23 mouse cellular contexts compared by ENCODE assay signal in the genomic region with DNA sequence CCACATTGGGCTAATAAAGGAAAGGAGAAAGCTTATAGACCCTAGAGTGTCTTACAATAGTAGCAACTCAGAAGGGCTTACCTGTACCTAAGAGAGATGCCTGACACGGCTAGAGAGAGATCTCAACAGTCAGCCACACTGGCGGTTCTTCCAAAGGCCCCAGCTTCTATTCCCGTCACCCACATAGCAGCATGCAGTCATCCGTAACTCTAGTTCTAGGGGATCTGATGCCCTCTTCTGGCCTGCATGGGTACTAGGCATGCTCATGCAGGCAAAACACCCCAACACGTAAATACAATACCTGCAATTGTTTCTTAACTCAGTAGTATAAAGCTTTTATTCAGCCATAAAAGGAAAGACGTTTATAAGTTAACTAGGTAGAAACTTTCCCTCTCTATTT. TPM values are rescaled to one million over a fixed set of nuclear protein-coding genes. Genes with fewer than 3 reads are reported as not detected.
DNase-seq lines count a peak whose midpoint lies in the region; ATAC-seq and TF ChIP-seq lines count a peak whose summit lies in the region.
"Had no signal": no experiment of that assay in that cellular context is flagged by ENCODE, and none has a peak within 500 bp of the region (broad histone marks: within the 10 kb centered on the region; RNA-seq: fewer than 3 reads in every experiment).

No protein-coding gene starts in this region.

- H3K36me3 ChIP-seq in midbrain, postnatal 0 days (ENCODE audit: insufficient read depth, low read length), result peaks cover 22% of the 10 kb centered on the region
- peaks cover 72% of the 10 kb centered on the region for H3K36me3 ChIP-seq in midbrain, embryonic 10.5 days

- DNase-seq in gastrocnemius, adult 2 months, result no peak
- DNase-seq in gastrocnemius, adult 8-10 months (ENCODE audit: low spot score in 2 of 2), result no peak
- DNase-seq in layer of hippocampus, adult 2 months (ENCODE audit: low spot score in 2 of 2), result no peak
- DNase-seq in layer of hippocampus, adult 18-20 months (ENCODE audit: low spot score in 2 of 2), result no peak
- DNase-seq in midbrain, postnatal 0 days (ENCODE audit: low spot score), result no peak
- DNase-seq in midbrain, embryonic 10.5 days (ENCODE audit: low spot score), result no peak
- DNase-seq in ovary, adult 18-20 months (ENCODE audit: low spot score), result no peak
- no peak for DNase-seq in spleen, adult 18-20 months
- DNase-seq: adrenal gland, postnatal 25 days; cerebellum, adult 9-11 months; gastrocnemius, postnatal 25 days; heart, adult 18-20 months; kidney, postnatal 4 days; lung, adult 2 months; right cerebral cortex, postnatal 14 days had no signal

- H3K9ac ChIP-seq in midbrain, postnatal 0 days (replicated peaks; ENCODE audit: low read length, poor library complexity, severe bottlenecking), result no peak overlapping the region
- H3K9ac ChIP-seq: hindbrain, embryonic 12.5 days; limb, embryonic 12.5 days; liver, embryonic 12.5 days; midbrain, embryonic 12.5 days had no signal

- H3K27me3 ChIP-seq in midbrain, postnatal 0 days (ENCODE audit: insufficient read depth, low read length), result no peaks in the 10 kb centered on the region
- H3K27me3 ChIP-seq in midbrain, embryonic 10.5 days (ENCODE audit: low read depth, poor library complexity, severe bottlenecking), result no peaks in the 10 kb centered on the region
- H3K27me3 ChIP-seq: hindbrain, embryonic 12.5 days; limb, embryonic 12.5 days; liver, embryonic 12.5 days; midbrain, embryonic 12.5 days had no signal

- H3K4me3 ChIP-seq in gastrocnemius, adult 2 months, result no peak overlapping the region
- no peak overlapping the region for H3K4me3 ChIP-seq in layer of hippocampus, adult 2 months
- no peak overlapping the region for H3K4me3 ChIP-seq in midbrain, postnatal 0 days (ENCODE audit: low read depth, low read length)
- H3K4me3 ChIP-seq in midbrain, embryonic 10.5 days, result no peak overlapping the region
- H3K4me3 ChIP-seq: forebrain, embryonic 10.5 days; hindbrain, embryonic 12.5 days; limb, embryonic 12.5 days; liver, embryonic 12.5 days; midbrain, embryonic 12.5 days had no signal

- 90% methylated on average over 6 of the region's 6 CpGs for WGBS in midbrain, postnatal 0 days
- 92% methylated on average over 6 of the region's 6 CpGs for WGBS in midbrain, embryonic 10.5 days

- no peak overlapping the region for H3K4me2 ChIP-seq in midbrain, postnatal 0 days (ENCODE audit: low read depth, low read length, poor library complexity, severe bottlenecking)
- H3K4me2 ChIP-seq: hindbrain, embryonic 12.5 days; limb, embryonic 12.5 days; liver, embryonic 12.5 days; midbrain, embryonic 12.5 days had no signal

- intact Hi-C loops in gastrocnemius, adult 2 months (cut with DNase I), result loop anchor here (5.0 kb wide), 1 partner anchor 326 kb away; no protein-coding TSS in a partner anchor

- ATAC-seq in midbrain, postnatal 0 days (ENCODE audit: low FRiP score), result no peak
- ATAC-seq: forebrain, embryonic 16.5 days; inflammation-experienced regulatory T-cells, adult 6 months; liver, embryonic 12.5 days had no signal

- no peak overlapping the region for H3K27ac ChIP-seq in gastrocnemius, adult 2 months
- H3K27ac ChIP-seq in layer of hippocampus, adult 2 months, result no peak overlapping the region
- no peak overlapping the region for H3K27ac ChIP-seq in midbrain, postnatal 0 days (ENCODE audit: low read depth, low read length)
- no peak overlapping the region for H3K27ac ChIP-seq in midbrain, embryonic 10.5 days (replicated peaks)
- H3K27ac ChIP-seq: forebrain, embryonic 10.5 days; hindbrain, embryonic 12.5 days; liver, embryonic 12.5 days; macrophage; midbrain, embryonic 12.5 days had no signal

- H3K9me3 ChIP-seq in midbrain, postnatal 0 days (ENCODE audit: low read length), result no peaks in the 10 kb centered on the region
- H3K9me3 ChIP-seq in midbrain, embryonic 10.5 days (replicated peaks), result no peaks in the 10 kb centered on the region
- H3K9me3 ChIP-seq: limb, embryonic 12.5 days; liver, embryonic 12.5 days; midbrain, embryonic 12.5 days had no signal

- peak; percentile 33; the same call in 1 of the 2 replicates for TF ChIP-seq CTCF in gastrocnemius, adult 2 months (IDR thresholded peaks at IDR 0.05)
- peak; percentile 60 for TF ChIP-seq CTCF in layer of hippocampus, adult 2 months (conservative IDR thresholded peaks at IDR 0.05)
- peak; percentile 40 for TF ChIP-seq CTCF in midbrain, postnatal 0 days (IDR thresholded peaks at IDR 0.05)

- H3K4me1 ChIP-seq in midbrain, postnatal 0 days (ENCODE audit: insufficient read depth, low read length), result no peaks in the 10 kb centered on the region
- H3K4me1 ChIP-seq in midbrain, embryonic 10.5 days, result no peaks in the 10 kb centered on the region
- H3K4me1 ChIP-seq: forebrain, embryonic 10.5 days; limb, embryonic 12.5 days; midbrain, embryonic 12.5 days had no signal

RNA-seq across cellular contexts. Expression of a gene that starts 59.3 kb away (rescaled TPM):
- 10 to 100 TPM; 18.5 to 24.8 TPM for total RNA-seq in gastrocnemius, adult 2 months (2021)
- 10 to 100 TPM; 17.0 to 20.8 (median 18.6) TPM for total RNA-seq in gastrocnemius, adult 8-10 months (2022)
- total RNA-seq in layer of hippocampus, adult 2 months (2021), result 10 to 100 TPM; 74.7 to 82.1 TPM
- total RNA-seq in layer of hippocampus, adult 18-20 months (2021), result 10 to 100 TPM; 66.1 to 67.7 TPM
- 78.4 and 79.8 TPM in 2 replicates for total RNA-seq in midbrain, postnatal 0 days (2014; rRNA removed)
- polyA plus RNA-seq in midbrain, postnatal 0 days (2015; fragmentation: Nextera tagmentation; extraction: Ambion mirVana), result 22.8 and 26.5 TPM in 2 replicates
- 9.4 and 12.4 TPM in 2 replicates for polyA plus RNA-seq in midbrain, embryonic 10.5 days (2016; fragmentation: Nextera tagmentation; extraction: Ambion mirVana)
